Mouse (Mus musculus): ENCODE data around the gene Foxn2. TPM values are rescaled to one million over a fixed set of nuclear protein-coding genes. Genes with fewer than 3 reads are reported as not detected.
"Not testable (repeated sequence)": the region's sequence is repeated elsewhere in the genome, so short reads cannot be mapped to it uniquely, and the experiment has no call there.

Gene Foxn2
- polyA plus RNA-seq, 1 experiment from 2014 or later: 15.0 TPM

DNA sequence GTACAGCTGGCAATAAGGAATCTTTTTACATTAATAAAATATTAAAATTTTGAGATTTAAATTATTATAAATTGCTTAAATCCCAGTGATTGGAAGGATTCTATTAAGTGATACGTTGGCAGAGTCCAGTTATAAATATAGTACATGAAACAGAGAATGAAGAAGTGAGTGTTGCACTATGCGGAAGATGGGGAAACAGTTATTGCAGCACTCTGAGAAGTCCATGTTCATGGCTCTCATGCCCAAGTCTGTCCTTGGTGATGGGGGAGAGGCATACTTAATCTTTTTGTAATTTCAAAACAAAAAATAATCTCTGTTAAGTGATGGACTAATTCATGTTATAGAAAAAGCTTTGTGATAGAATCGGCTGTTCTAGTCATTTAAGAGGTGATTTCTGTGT, 17.6 kb downstream of the Foxn2 start:
- H3K36me3 ChIP-seq (ENCODE audit: control insufficient read depth, insufficient read depth, low read length): no peaks in the 10 kb centered on the region; the same call in 1 of the 2 replicates
- H3K4me3 ChIP-seq (ENCODE audit: low read depth, low read length): no peak overlapping the region
- no peaks in the 10 kb centered on the region for H3K9me3 ChIP-seq (ENCODE audit: control insufficient read depth, low read length)
- no peak overlapping the region for H3K4me2 ChIP-seq
- H3K4me1 ChIP-seq (replicated peaks; ENCODE audit: control insufficient read depth, insufficient read depth, low read length): peaks cover 14% of the 10 kb centered on the region
- no peak for DNase-seq (ENCODE audit: low spot score)
- 88% methylated on average over 3 of the region's 3 CpGs for WGBS
- ATAC-seq (replicated peaks; ENCODE audit: low FRiP score): no peak
- no peaks in the 10 kb centered on the region for H3K27me3 ChIP-seq (replicated peaks; ENCODE audit: control insufficient read depth, insufficient read depth, low read length)
- no peak overlapping the region for H3K9ac ChIP-seq (ENCODE audit: low read depth, low read length)
- H3K27ac ChIP-seq (ENCODE audit: low read depth, low read length): no peak overlapping the region

DNA sequence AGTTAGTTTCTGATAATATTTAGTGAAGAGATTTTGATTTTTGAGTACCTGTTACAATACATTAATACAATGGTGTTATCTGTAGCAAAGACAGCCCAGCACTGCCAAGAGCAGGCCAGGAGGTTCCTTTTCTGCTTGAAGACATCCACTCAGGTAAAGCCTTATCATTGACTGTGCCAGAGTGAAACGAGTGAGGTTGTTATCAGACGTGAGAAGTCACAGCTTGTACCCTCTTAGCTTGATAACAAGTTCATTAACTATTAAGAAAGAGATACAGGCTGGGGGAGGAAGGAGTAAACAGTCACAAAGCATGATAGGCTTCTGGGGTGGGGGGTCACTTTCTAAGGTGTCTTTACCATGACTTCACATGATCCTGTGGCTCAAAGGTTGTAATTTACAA, 19.0 kb downstream of the Foxn2 start:
- Histone ChIP-seq H3K4me3 (ENCODE audit: low read depth, low read length) (no peak overlapping the region), H3K36me3 (ENCODE audit: control insufficient read depth, insufficient read depth, low read length) (peaks cover 3% of the 10 kb centered on the region; the same call in 1 of the 2 replicates), H3K27me3 (replicated peaks; ENCODE audit: control insufficient read depth, insufficient read depth, low read length) (no peaks in the 10 kb centered on the region), H3K9ac (ENCODE audit: low read depth, low read length) (no peak overlapping the region), H3K4me1 (replicated peaks; ENCODE audit: control insufficient read depth, insufficient read depth, low read length) (peaks cover 14% of the 10 kb centered on the region), H3K9me3 (ENCODE audit: control insufficient read depth, low read length) (no peaks in the 10 kb centered on the region), H3K27ac (ENCODE audit: low read depth, low read length) (peak overlapping the region; percentile 78), H3K4me2 (peak overlapping the region; percentile 43)
- peak; percentile 89 for ATAC-seq (replicated peaks; ENCODE audit: low FRiP score)
- 12% methylated on average over 2 of the region's 2 CpGs for WGBS
- no peak for DNase-seq (ENCODE audit: low spot score)

DNA sequence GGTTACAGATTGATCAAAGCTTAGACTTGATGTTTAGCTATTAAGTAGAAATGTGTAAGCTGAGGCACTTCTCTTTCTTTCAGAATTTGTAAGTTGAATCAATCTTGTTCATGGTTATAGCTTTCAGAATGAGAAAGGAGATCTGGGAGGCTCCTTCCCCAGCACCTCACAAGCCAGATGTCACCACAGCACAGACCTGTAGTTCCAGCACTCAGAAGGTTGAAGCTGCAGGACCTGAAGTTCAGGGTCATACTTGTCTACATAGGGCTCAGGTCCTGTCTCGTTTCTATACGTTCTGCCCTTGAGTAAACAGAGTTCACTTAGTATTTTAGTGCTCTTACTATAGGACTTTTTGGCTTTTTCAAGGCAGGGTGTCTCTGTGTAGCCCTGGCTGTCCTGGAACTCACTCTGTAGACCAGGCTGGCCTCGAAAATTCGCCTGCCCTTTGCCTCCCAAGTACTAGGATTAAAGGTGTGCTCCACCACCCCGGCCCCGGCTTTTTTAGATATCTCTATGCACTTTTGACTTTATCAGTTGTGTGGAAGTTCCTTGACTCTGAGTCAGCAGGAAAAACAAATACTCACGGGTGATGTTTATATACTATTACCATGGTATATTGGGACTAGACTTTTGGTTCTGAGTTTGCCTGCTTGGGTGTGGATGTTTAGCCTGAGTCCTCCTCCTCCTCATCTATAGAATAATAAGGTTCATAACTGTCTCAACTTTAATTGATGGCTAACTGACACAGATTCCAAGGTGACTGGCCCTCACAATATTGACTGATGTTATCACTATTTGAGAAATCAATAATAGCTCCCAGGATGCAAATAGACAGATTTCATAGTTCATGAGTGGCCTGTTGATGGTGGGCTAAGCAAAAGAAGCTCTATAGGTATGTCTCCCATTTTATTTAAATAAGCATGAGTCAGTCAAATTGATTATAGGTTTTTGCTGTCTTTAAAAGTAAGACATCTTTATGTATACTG, 19.7 kb downstream of the Foxn2 start:
- Histone ChIP-seq H3K27me3 (replicated peaks; ENCODE audit: control insufficient read depth, insufficient read depth, low read length) (no peaks in the 10 kb centered on the region), H3K27ac (ENCODE audit: low read depth, low read length) (peak overlapping the region; percentile 78), H3K4me3 (ENCODE audit: low read depth, low read length) (no peak overlapping the region), H3K9me3 (ENCODE audit: control insufficient read depth, low read length) (no peaks in the 10 kb centered on the region), H3K4me2 (peak overlapping the region; percentile 43), H3K4me1 (replicated peaks; ENCODE audit: control insufficient read depth, insufficient read depth, low read length) (peaks cover 14% of the 10 kb centered on the region), H3K9ac (ENCODE audit: low read depth, low read length) (0 out of 2 replicates have a peak overlapping the region, but pooled peaks have one; percentile 14), H3K36me3 (ENCODE audit: control insufficient read depth, insufficient read depth, low read length) (peaks cover 3% of the 10 kb centered on the region; the same call in 1 of the 2 replicates)
- 49% methylated on average over 7 of the region's 7 CpGs for WGBS
- peak; percentile 52 for ATAC-seq (replicated peaks; ENCODE audit: low FRiP score)
- no peak for DNase-seq (ENCODE audit: low spot score)

DNA sequence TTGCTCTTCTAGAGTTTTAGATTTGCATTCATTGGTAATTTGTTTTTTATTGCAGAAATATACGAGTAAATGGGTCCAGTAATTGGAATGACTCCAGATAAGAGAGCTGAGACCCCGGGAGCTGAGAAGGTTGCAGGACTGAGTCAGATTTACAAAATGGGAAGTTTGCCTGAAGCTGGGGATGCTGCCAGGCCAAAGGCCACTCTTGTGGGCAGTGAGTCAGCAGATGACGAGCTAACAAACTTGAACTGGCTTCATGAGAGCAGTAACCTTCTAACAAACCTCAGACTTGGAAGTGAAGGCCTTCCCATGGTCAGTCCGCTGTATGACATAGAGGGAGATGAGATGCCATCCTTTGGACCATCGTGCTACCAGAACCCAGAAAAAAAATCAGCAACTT, 22.1 kb downstream of the Foxn2 start:
- no peaks in the 10 kb centered on the region for H3K27me3 ChIP-seq (replicated peaks; ENCODE audit: control insufficient read depth, insufficient read depth, low read length)
- WGBS: 66% methylated on average over 5 of the region's 5 CpGs
- DNase-seq (ENCODE audit: low spot score): no peak
- H3K4me1 ChIP-seq (replicated peaks; ENCODE audit: control insufficient read depth, insufficient read depth, low read length): peaks cover 30% of the 10 kb centered on the region
- H3K36me3 ChIP-seq (ENCODE audit: control insufficient read depth, insufficient read depth, low read length): peaks cover 6% of the 10 kb centered on the region; the same call in 1 of the 2 replicates
- no peak overlapping the region for H3K4me3 ChIP-seq (ENCODE audit: low read depth, low read length)
- no peak overlapping the region; the same call in 1 of the 2 replicates for H3K27ac ChIP-seq (ENCODE audit: low read depth, low read length)
- no peak for ATAC-seq (replicated peaks; ENCODE audit: low FRiP score)
- no peak overlapping the region for H3K9ac ChIP-seq (ENCODE audit: low read depth, low read length)
- H3K4me2 ChIP-seq: no peak overlapping the region
- no peaks in the 10 kb centered on the region for H3K9me3 ChIP-seq (ENCODE audit: control insufficient read depth, low read length)

DNA sequence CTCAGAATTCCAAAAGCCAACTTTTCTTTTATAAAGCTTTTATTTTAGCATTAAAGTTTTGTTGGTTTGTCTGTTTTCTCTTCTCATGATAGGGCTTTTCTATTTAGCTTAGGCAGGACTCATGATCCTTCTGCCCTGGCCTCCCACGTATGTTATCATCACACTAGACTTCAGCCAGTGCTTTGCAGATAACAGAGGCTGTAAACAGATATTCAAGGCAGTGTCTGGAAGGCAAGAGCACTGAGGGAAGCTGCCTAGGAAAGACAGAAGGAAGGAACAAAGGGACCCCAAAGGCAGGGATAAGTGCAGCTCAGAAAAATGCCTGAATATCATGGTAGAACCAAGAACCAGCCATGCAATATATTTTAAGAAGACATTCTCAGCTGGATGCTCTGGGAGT, 26.1 kb downstream of the Foxn2 start:
- ATAC-seq (replicated peaks; ENCODE audit: low FRiP score) (peak; percentile 90), DNase-seq (ENCODE audit: low spot score) (no peak)
- 27% methylated on average over 1 of the region's 1 CpGs for WGBS
- Histone ChIP-seq H3K27ac (ENCODE audit: low read depth, low read length) (peak overlapping the region; percentile 45; the same call in 1 of the 2 replicates), H3K27me3 (replicated peaks; ENCODE audit: control insufficient read depth, insufficient read depth, low read length) (no peaks in the 10 kb centered on the region), H3K4me3 (ENCODE audit: low read depth, low read length) (no peak overlapping the region), H3K4me1 (replicated peaks; ENCODE audit: control insufficient read depth, insufficient read depth, low read length) (peaks cover 18% of the 10 kb centered on the region), H3K36me3 (ENCODE audit: control insufficient read depth, insufficient read depth, low read length) (peaks cover 16% of the 10 kb centered on the region), H3K9ac (ENCODE audit: low read depth, low read length) (0 out of 2 replicates have a peak overlapping the region, but pooled peaks have one; percentile 25), H3K9me3 (ENCODE audit: control insufficient read depth, low read length) (no peaks in the 10 kb centered on the region), H3K4me2 (peak overlapping the region; percentile 49)

DNA sequence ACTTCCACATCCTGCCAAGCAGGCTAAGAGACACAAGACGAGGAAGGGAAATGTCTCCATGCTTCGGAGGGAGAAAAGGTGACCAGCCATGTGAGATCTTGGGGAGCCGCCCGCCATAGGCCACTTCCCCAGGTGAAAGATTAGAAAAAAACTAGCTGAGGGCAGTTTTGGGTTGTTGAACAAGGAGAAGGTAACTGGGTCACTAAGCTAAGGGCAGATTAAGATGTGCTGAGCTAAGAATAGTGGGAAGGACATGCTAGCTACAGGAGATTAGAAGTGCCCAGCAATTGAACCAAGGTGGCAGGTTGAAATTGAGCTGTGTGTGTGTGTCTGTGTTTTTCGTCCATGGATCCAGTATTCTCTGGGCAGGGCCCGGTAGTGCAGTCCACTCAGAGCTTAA, 27.2 kb downstream of the Foxn2 start:
- Histone ChIP-seq H3K4me2 (no peak overlapping the region), H3K4me3 (ENCODE audit: low read depth, low read length) (no peak overlapping the region), H3K9ac (ENCODE audit: low read depth, low read length) (no peak overlapping the region), H3K27ac (ENCODE audit: low read depth, low read length) (no peak overlapping the region), H3K36me3 (ENCODE audit: control insufficient read depth, insufficient read depth, low read length) (peaks cover 16% of the 10 kb centered on the region), H3K4me1 (replicated peaks; ENCODE audit: control insufficient read depth, insufficient read depth, low read length) (peaks cover 16% of the 10 kb centered on the region), H3K9me3 (ENCODE audit: control insufficient read depth, low read length) (no peaks in the 10 kb centered on the region), H3K27me3 (replicated peaks; ENCODE audit: control insufficient read depth, insufficient read depth, low read length) (no peaks in the 10 kb centered on the region)
- ATAC-seq (replicated peaks; ENCODE audit: low FRiP score): no peak
- DNase-seq (ENCODE audit: low spot score): no peak
- 93% methylated on average over 6 of the region's 6 CpGs for WGBS

DNA sequence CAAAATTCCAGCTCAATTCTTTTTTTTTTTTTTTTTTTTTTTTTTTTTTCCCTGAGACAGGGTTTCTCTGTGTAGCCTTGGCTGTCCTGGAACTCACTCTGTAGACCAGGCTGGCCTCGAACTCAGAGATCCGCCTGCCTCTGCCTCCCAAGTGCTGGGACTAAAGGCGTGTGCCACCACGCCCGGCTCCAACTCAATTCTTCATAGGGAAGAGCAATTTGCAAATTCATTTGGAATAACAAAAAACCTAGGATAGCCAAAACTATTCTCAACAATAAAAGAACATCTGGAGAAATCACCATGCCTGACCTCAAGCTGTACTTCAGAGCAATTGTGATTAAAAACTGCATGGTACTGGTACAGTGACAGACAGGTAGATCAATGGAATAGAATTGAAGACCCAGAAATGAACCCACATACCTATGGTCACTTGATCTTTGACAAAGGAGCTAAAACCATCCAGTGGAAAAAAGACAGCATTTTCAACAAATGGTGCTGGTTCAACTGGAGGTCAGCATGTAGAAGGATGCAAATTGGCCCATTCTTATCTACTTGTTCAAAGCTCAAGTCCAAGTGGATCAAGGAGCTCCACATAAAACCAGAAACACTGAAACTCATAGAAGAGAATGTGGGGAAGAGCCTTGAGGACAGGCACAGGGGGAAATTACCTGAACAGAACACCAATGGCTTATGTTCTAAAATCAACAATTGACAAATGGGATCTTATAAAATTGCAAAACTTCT, 28.3 kb downstream of the Foxn2 start:
- not testable (repeated sequence) for DNase-seq (ENCODE audit: low spot score); H3K27me3 ChIP-seq (replicated peaks; ENCODE audit: control insufficient read depth, insufficient read depth, low read length); H3K4me2 ChIP-seq; H3K9ac ChIP-seq (ENCODE audit: low read depth, low read length); ATAC-seq (replicated peaks; ENCODE audit: low FRiP score); H3K9me3 ChIP-seq (ENCODE audit: control insufficient read depth, low read length); H3K4me3 ChIP-seq (ENCODE audit: low read depth, low read length); H3K27ac ChIP-seq (ENCODE audit: low read depth, low read length)
- H3K4me1 ChIP-seq (replicated peaks; ENCODE audit: control insufficient read depth, insufficient read depth, low read length): peaks cover 16% of the 10 kb centered on the region
- H3K36me3 ChIP-seq (ENCODE audit: control insufficient read depth, insufficient read depth, low read length): peaks cover 13% of the 10 kb centered on the region
- WGBS: 89% methylated on average over 5 of the region's 5 CpGs

DNA sequence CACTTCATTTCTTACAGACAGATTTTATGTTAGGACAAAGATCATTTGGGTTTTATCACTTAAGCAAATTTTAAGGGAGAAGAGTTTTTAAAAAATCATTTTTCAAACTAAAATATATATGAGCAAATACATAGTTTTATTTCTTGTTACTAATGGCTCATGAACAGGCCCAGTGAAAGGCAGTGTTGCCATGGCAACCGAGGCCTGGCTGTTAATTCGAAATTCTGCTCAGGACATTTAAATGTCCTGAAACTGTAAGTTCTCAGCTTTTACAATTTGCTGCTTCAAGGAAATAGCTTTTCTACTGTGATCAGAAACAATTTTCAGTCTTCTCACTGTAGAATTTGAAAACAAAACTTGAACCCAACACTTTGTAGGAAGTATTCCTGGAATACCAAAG, 33.3 kb downstream of the Foxn2 start:
- WGBS: 81% methylated on average over 2 of the region's 2 CpGs
- no peak overlapping the region for H3K4me2 ChIP-seq
- ATAC-seq (replicated peaks; ENCODE audit: low FRiP score): no peak

More for the DNA sequence above, 33.3 kb downstream of the Foxn2 start:
- Histone ChIP-seq H3K9ac (ENCODE audit: low read depth, low read length) (no peak overlapping the region), H3K36me3 (ENCODE audit: control insufficient read depth, insufficient read depth, low read length) (peaks cover 6% of the 10 kb centered on the region), H3K4me3 (ENCODE audit: low read depth, low read length) (no peak overlapping the region), H3K27me3 (replicated peaks; ENCODE audit: control insufficient read depth, insufficient read depth, low read length) (no peaks in the 10 kb centered on the region), H3K27ac (ENCODE audit: low read depth, low read length) (no peak overlapping the region), H3K9me3 (ENCODE audit: control insufficient read depth, low read length) (no peaks in the 10 kb centered on the region), H3K4me1 (replicated peaks; ENCODE audit: control insufficient read depth, insufficient read depth, low read length) (no peaks in the 10 kb centered on the region)
- no peak for DNase-seq (ENCODE audit: low spot score)
